ENCODE assay signal across 8 mouse cellular contexts in the genomic region with DNA sequence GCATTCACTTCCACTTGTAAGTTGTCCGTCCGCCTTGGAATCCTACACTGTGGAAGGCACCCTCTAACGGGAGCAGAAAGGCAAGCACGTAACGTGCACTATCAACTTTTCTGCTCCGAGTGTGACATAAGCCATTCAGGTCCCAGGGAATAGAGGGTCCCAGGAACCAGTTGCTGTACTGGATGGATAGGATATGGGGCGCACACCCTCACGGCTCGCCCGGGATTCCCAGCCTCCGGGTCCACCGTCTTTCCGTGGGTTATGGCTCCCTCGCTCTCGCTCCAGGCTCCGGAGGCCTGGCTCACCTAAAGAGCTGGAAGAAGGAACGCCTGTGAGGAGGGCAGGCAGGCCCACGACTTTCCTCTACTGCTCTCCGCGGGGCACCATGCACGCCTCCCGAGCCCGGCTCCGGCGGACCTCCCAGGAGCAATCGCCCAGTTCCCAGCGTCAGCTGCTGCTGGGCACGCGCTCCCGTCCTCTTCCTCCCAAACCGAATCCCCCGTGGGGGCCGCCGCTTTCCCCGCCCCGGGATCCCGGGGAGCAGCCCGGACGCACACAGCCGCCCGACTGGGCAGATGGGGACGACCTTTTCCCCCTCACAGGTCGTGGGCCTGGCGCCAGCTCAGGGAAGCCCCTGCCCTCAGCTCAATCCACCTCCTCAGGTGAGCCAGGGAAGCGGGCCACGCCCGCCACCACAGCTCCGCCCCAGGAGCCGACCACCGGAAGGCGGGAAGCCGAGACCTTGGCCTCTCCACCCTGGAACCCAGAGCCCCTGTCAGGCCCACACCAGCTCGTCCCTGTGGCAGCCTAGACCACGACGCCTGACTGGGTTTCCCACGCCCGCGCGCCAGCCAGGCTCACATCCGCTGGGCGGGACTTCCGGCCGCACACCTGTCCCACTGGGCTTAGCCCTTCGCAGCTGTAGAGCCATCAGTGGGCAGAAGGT. TPM values are rescaled to one million over a fixed set of nuclear protein-coding genes. Genes with fewer than 3 reads are reported as not detected.
DNase-seq lines count a peak whose midpoint lies in the region; ATAC-seq and TF ChIP-seq lines count a peak whose summit lies in the region.

A gene (minus strand): TSS at position 850 of the 946 bp plus-strand sequence.

- H3K36me3 ChIP-seq in embryonic facial prominence, embryonic 10.5 days (replicated peaks): peaks cover 25% of the 10 kb centered on the region
- peaks cover 12% of the 10 kb centered on the region for H3K36me3 ChIP-seq in heart, embryonic 10.5 days
- peaks cover 15% of the 10 kb centered on the region for H3K36me3 ChIP-seq in liver, embryonic 12.5 days
- H3K36me3 ChIP-seq in splenic B cell, adult 2 months (ENCODE audit: control insufficient read depth, insufficient read depth, low read length, poor library complexity, severe bottlenecking): peaks cover 5% of the 10 kb centered on the region; the same call in 1 of the 2 replicates

- peak within 1 kb of the TSS; percentile 28; the same call in 1 of the 2 replicates for H3K27ac ChIP-seq in gastrocnemius, adult 2 months
- H3K27ac ChIP-seq in embryonic facial prominence, embryonic 10.5 days (replicated peaks): peak within 1 kb of the TSS; percentile 81
- peak within 1 kb of the TSS; percentile 85 for H3K27ac ChIP-seq in heart, embryonic 10.5 days
- no peak within 1 kb of the TSS for H3K27ac ChIP-seq in liver, embryonic 12.5 days

- TF ChIP-seq CTCF in gastrocnemius, adult 2 months (IDR thresholded peaks at IDR 0.05): no peak

- H3K27me3 ChIP-seq in embryonic facial prominence, embryonic 10.5 days (replicated peaks; ENCODE audit: low read depth, poor library complexity, severe bottlenecking): no peaks in the 10 kb centered on the region
- no peaks in the 10 kb centered on the region for H3K27me3 ChIP-seq in heart, embryonic 10.5 days (ENCODE audit: insufficient read depth, poor library complexity, severe bottlenecking)
- 0 out of 2 replicates have a peak, but pooled peaks cover 15% of the 10 kb centered on the region for H3K27me3 ChIP-seq in liver, embryonic 12.5 days (replicated peaks)
- no peaks in the 10 kb centered on the region for H3K27me3 ChIP-seq in splenic B cell, adult 2 months (ENCODE audit: control insufficient read depth, insufficient read depth, low read length, poor library complexity, severe bottlenecking)

- H3K4me1 ChIP-seq in embryonic facial prominence, embryonic 10.5 days: peaks cover 13% of the 10 kb centered on the region
- H3K4me1 ChIP-seq in heart, embryonic 10.5 days: peaks cover 14% of the 10 kb centered on the region
- peaks cover 12% of the 10 kb centered on the region for H3K4me1 ChIP-seq in liver, embryonic 12.5 days

- intact Hi-C loops in gastrocnemius, adult 2 months (cut with DNase I): no loop called here

- H3K4me3 ChIP-seq in gastrocnemius, adult 2 months: peak within 1 kb of the TSS; percentile 74
- H3K4me3 ChIP-seq in embryonic facial prominence, embryonic 10.5 days: peak within 1 kb of the TSS; percentile 75
- peak within 1 kb of the TSS; percentile 86 for H3K4me3 ChIP-seq in heart, embryonic 10.5 days
- peak within 1 kb of the TSS; percentile 60 for H3K4me3 ChIP-seq in liver, embryonic 12.5 days

- H3K4me2 ChIP-seq in liver, embryonic 12.5 days: peak within 1 kb of the TSS; percentile 97

- 2% methylated on average over 64 of the region's 64 CpGs for WGBS in embryonic facial prominence, embryonic 10.5 days
- WGBS in heart, embryonic 10.5 days: 2% methylated on average over 64 of the region's 64 CpGs
- WGBS in liver, embryonic 12.5 days (ENCODE audit: insufficient replicate concordance): 5% methylated on average over 63 of the region's 64 CpGs

- ATAC-seq in liver, embryonic 12.5 days: peak; percentile 63

- DNase-seq in gastrocnemius, adult 2 months: peak; percentile 43
- no peak for DNase-seq in gastrocnemius, adult 18-20 months (ENCODE audit: low spot score)
- DNase-seq in embryonic facial prominence, embryonic 10.5 days (ENCODE audit: low spot score): peak; percentile 61
- peak; percentile 79 for DNase-seq in heart, embryonic 10.5 days (ENCODE audit: low spot score)
- peak; percentile 33 to 37 for DNase-seq in kidney, adult 8-10 months
- peak; percentile 40 for DNase-seq in naive thymus-derived CD4-positive, alpha-beta T cell, adult 2 months (ENCODE audit: low read depth)
- peak; percentile 78 for DNase-seq in splenic B cell, adult 2 months (ENCODE audit: low read depth, low spot score)

- H3K9ac ChIP-seq in liver, embryonic 12.5 days: peak within 1 kb of the TSS; percentile 68

- no peaks in the 10 kb centered on the region for H3K9me3 ChIP-seq in embryonic facial prominence, embryonic 10.5 days
- no peaks in the 10 kb centered on the region for H3K9me3 ChIP-seq in heart, embryonic 10.5 days
- no peaks in the 10 kb centered on the region for H3K9me3 ChIP-seq in liver, embryonic 12.5 days (replicated peaks)

RNA-seq across cellular contexts. Expression of the gene that starts here (rescaled TPM):
- total RNA-seq in gastrocnemius, adult 2 months (2021): not detected
- total RNA-seq in gastrocnemius, adult 18-20 months (2021): not detected
- polyA plus RNA-seq in embryonic facial prominence, embryonic 10.5 days (2016; fragmentation: Nextera tagmentation; extraction: Ambion mirVana): 0.19 and 0.26 TPM in 2 replicates
- polyA plus RNA-seq in heart, embryonic 10.5 days (2016; fragmentation: Nextera tagmentation; extraction: Ambion mirVana): 0.16 and 0.21 TPM in 2 replicates
- 0.04 and 0.07 TPM in 2 replicates for polyA plus RNA-seq in liver, embryonic 12.5 days (2016; fragmentation: Nextera tagmentation; extraction: Ambion mirVana)

Comparison
In these comparisons a context has a peak if more than half of its experiments do, and no peak if none do; other contexts are left out.
1. Peak in DNase-seq, H3K4me3 ChIP-seq and H3K27ac ChIP-seq in gastrocnemius, adult 2 months; RNA of the gene not detected or under 1 TPM.
2. Peak in DNase-seq, H3K4me3 ChIP-seq and H3K27ac ChIP-seq in embryonic facial prominence, embryonic 10.5 days; RNA of the gene not detected or under 1 TPM.
3. Peak in DNase-seq, H3K4me3 ChIP-seq and H3K27ac ChIP-seq in heart, embryonic 10.5 days; RNA of the gene not detected or under 1 TPM.
4. Peak in ATAC-seq, H3K4me3 ChIP-seq, H3K9ac ChIP-seq and H3K4me2 ChIP-seq in liver, embryonic 12.5 days; RNA of the gene not detected or under 1 TPM.